Mouse (Mus musculus): ENCODE results near the gene Itpkb. TPM values are rescaled to one million over a fixed set of nuclear protein-coding genes. Genes with fewer than 3 reads are reported as not detected.

The Itpkb gene
- polyA plus RNA-seq, 1 experiment, result 12.4 TPM

DNA sequence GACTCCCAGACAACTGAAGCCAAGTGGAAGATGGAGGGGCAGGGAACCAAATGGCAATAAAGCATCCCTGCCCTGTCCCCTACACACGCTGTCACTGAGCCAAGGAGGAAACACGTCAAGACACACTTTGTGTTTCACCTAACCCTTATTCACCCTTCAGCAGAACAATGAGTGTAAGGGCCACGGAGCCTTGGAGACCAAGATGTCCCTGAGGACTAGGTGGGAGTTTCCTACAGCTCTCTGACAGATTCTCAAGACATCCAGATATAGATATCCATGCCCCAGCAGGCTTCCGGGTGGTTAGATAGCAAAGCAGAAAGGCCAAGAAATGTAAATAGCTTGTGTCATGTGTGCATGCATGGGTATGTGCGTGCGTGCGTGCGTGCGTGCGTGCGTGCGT, 63.6 kb downstream of the Itpkb start:
- TF ChIP-seq POLR2A (IDR thresholded peaks at IDR 0.05; ENCODE audit: insufficient read depth, low read length), result no peak
- no peak for TF ChIP-seq EP300 (IDR thresholded peaks at IDR 0.05; ENCODE audit: insufficient read depth, low read depth, low read length)
- TF ChIP-seq CTCF (IDR thresholded peaks at IDR 0.05; ENCODE audit: low read depth, low read length), result no peak
- H3K36me3 ChIP-seq (ENCODE audit: control insufficient read depth, insufficient read depth, low read length, poor library complexity, severe bottlenecking), result no peaks in the 10 kb centered on the region
- peaks cover 1% of the 10 kb centered on the region for H3K4me1 ChIP-seq (ENCODE audit: control insufficient read depth, insufficient read depth, low read length)
- no peak overlapping the region for H3K9ac ChIP-seq (ENCODE audit: low read depth, poor library complexity, severe bottlenecking)
- H3K27ac ChIP-seq (ENCODE audit: insufficient read depth, low read length), result no peak overlapping the region
- no peaks in the 10 kb centered on the region for H3K27me3 ChIP-seq (ENCODE audit: control insufficient read depth, insufficient read depth, low read length, poor library complexity, severe bottlenecking)
- no peak overlapping the region for H3K4me3 ChIP-seq (ENCODE audit: low read depth, low read length)
- H3K9me3 ChIP-seq (replicated peaks; ENCODE audit: control insufficient read depth, insufficient read depth, low read length, poor library complexity, severe bottlenecking), result no peaks in the 10 kb centered on the region

- Histone ChIP-seq H3K9me3 (replicated peaks; ENCODE audit: control insufficient read depth, insufficient read depth, low read length, poor library complexity, severe bottlenecking) (no peaks in the 10 kb centered on the region), H3K4me3 (ENCODE audit: low read depth, low read length) (no peak overlapping the region), H3K27me3 (ENCODE audit: control insufficient read depth, insufficient read depth, low read length, poor library complexity, severe bottlenecking) (no peaks in the 10 kb centered on the region), H3K4me1 (ENCODE audit: control insufficient read depth, insufficient read depth, low read length) (no peaks in the 10 kb centered on the region), H3K27ac (ENCODE audit: insufficient read depth, low read length) (no peak overlapping the region), H3K9ac (ENCODE audit: low read depth, poor library complexity, severe bottlenecking) (no peak overlapping the region), H3K36me3 (ENCODE audit: control insufficient read depth, insufficient read depth, low read length, poor library complexity, severe bottlenecking) (no peaks in the 10 kb centered on the region)
- TF ChIP-seq CTCF (IDR thresholded peaks at IDR 0.05; ENCODE audit: low read depth, low read length) (no peak), EP300 (IDR thresholded peaks at IDR 0.05; ENCODE audit: insufficient read depth, low read depth, low read length) (no peak), POLR2A (IDR thresholded peaks at IDR 0.05; ENCODE audit: insufficient read depth, low read length) (no peak)
Observed at GRCm38 (mm10) chr1:180397734-180398133, 67.4 kb downstream of the Itpkb start.

- no peaks in the 10 kb centered on the region for H3K9me3 ChIP-seq (replicated peaks; ENCODE audit: control insufficient read depth, insufficient read depth, low read length, poor library complexity, severe bottlenecking)
Observed at GRCm38 (mm10) chr1:180398446-180398845, 68.2 kb downstream of the Itpkb start.

DNA sequence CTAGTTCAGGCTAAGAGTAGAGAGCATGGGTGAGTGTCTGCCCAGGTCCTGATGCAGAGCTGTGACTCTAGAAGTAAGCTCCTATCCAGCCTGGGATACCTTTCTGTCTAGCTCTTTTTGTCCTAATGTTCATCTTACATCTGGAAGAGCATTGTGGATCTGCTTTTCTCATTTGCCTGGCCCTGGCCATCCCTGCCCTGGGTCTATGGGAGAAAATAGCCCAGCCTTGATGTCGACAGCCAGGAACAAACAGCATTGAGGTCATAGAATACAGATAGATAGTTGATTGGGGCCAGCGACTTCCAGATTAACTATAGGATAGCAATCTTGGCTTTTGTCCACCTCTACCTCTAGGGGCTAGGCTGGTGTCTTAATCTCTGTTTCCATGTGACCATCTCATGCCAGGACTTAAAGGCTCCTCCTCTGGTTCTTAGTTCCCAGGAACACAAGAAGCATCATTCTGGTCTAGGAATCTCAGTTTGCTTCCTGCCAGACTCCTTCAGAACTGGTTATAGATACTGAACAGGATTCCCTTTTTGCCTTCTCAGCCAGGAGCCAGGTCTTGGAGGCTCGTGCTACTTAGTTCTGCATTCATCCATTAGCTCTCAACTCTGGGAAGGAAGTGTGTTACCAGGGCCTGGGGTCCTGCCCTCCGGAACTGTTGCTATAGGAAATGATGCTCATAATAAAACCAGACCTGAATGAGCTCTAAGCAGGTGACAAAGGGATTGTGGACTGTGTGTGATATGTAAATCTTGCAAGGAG, 70.6 kb downstream of the Itpkb start:
- Histone ChIP-seq H3K27ac (ENCODE audit: insufficient read depth, low read length) (no peak overlapping the region), H3K4me1 (ENCODE audit: control insufficient read depth, insufficient read depth, low read length) (peaks cover 2% of the 10 kb centered on the region), H3K27me3 (ENCODE audit: control insufficient read depth, insufficient read depth, low read length, poor library complexity, severe bottlenecking) (no peaks in the 10 kb centered on the region), H3K4me3 (ENCODE audit: low read depth, low read length) (no peak overlapping the region), H3K9ac (ENCODE audit: low read depth, poor library complexity, severe bottlenecking) (no peak overlapping the region), H3K9me3 (replicated peaks; ENCODE audit: control insufficient read depth, insufficient read depth, low read length, poor library complexity, severe bottlenecking) (no peaks in the 10 kb centered on the region), H3K36me3 (ENCODE audit: control insufficient read depth, insufficient read depth, low read length, poor library complexity, severe bottlenecking) (no peaks in the 10 kb centered on the region)
- TF ChIP-seq CTCF (IDR thresholded peaks at IDR 0.05; ENCODE audit: low read depth, low read length) (no peak), POLR2A (IDR thresholded peaks at IDR 0.05; ENCODE audit: insufficient read depth, low read length) (no peak), EP300 (IDR thresholded peaks at IDR 0.05; ENCODE audit: insufficient read depth, low read depth, low read length) (no peak)

More at GRCm38 (mm10) chr1:180398446-180398845, 68.2 kb downstream of the Itpkb start:
- H3K27me3 ChIP-seq (ENCODE audit: control insufficient read depth, insufficient read depth, low read length, poor library complexity, severe bottlenecking), result no peaks in the 10 kb centered on the region
- H3K4me1 ChIP-seq (ENCODE audit: control insufficient read depth, insufficient read depth, low read length), result no peaks in the 10 kb centered on the region
- no peak overlapping the region for H3K4me3 ChIP-seq (ENCODE audit: low read depth, low read length)
- TF ChIP-seq POLR2A (IDR thresholded peaks at IDR 0.05; ENCODE audit: insufficient read depth, low read length), result no peak
- TF ChIP-seq EP300 (IDR thresholded peaks at IDR 0.05; ENCODE audit: insufficient read depth, low read depth, low read length), result no peak
- TF ChIP-seq CTCF (IDR thresholded peaks at IDR 0.05; ENCODE audit: low read depth, low read length), result no peak
- no peak overlapping the region for H3K27ac ChIP-seq (ENCODE audit: insufficient read depth, low read length)
- no peaks in the 10 kb centered on the region for H3K36me3 ChIP-seq (ENCODE audit: control insufficient read depth, insufficient read depth, low read length, poor library complexity, severe bottlenecking)
- H3K9ac ChIP-seq (ENCODE audit: low read depth, poor library complexity, severe bottlenecking), result no peak overlapping the region

- Histone ChIP-seq H3K4me3 (ENCODE audit: low read depth, low read length) (no peak overlapping the region), H3K9me3 (replicated peaks; ENCODE audit: control insufficient read depth, insufficient read depth, low read length, poor library complexity, severe bottlenecking) (no peaks in the 10 kb centered on the region), H3K27ac (ENCODE audit: insufficient read depth, low read length) (no peak overlapping the region), H3K4me1 (ENCODE audit: control insufficient read depth, insufficient read depth, low read length) (peaks cover 5% of the 10 kb centered on the region), H3K36me3 (ENCODE audit: control insufficient read depth, insufficient read depth, low read length, poor library complexity, severe bottlenecking) (no peaks in the 10 kb centered on the region), H3K9ac (ENCODE audit: low read depth, poor library complexity, severe bottlenecking) (no peak overlapping the region), H3K27me3 (ENCODE audit: control insufficient read depth, insufficient read depth, low read length, poor library complexity, severe bottlenecking) (no peaks in the 10 kb centered on the region)
- TF ChIP-seq CTCF (IDR thresholded peaks at IDR 0.05; ENCODE audit: low read depth, low read length) (no peak), POLR2A (IDR thresholded peaks at IDR 0.05; ENCODE audit: insufficient read depth, low read length) (no peak), EP300 (IDR thresholded peaks at IDR 0.05; ENCODE audit: insufficient read depth, low read depth, low read length) (no peak)
Observed at GRCm38 (mm10) chr1:180401725-180402124, 71.4 kb downstream of the Itpkb start.

DNA sequence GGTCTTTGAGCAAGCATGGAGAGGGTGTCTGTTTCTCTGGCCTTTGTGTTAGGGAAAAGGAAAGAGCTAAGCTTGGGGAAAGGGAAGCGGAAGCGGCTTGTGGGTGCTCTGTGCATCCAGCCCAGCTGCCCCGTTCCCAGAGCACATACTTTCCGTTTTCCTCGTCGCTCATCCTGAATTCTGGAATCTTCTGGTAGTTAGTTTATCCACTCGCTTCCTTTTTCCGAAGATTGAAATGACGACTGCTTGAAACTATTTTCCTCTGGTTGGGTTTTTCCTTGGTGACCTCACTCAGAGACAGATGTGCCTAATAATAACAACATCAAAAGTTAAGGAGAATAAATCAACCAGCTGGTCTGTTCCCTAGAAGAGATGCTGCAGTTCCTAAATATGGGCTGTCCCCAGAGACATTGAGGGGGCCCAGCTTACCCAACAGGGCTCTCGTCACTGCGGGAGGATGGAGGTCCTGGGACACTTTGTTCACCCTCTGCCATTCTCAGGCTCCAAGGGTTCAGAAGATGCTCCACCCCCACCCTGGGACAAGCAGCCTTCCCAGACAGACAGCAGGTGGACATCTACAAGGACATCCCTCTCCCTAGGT, 72.3 kb downstream of the Itpkb start:
- H3K4me1 ChIP-seq (ENCODE audit: control insufficient read depth, insufficient read depth, low read length), result peaks cover 5% of the 10 kb centered on the region
- no peak overlapping the region for H3K27ac ChIP-seq (ENCODE audit: insufficient read depth, low read length)
- H3K9ac ChIP-seq (ENCODE audit: low read depth, poor library complexity, severe bottlenecking), result no peak overlapping the region
- no peaks in the 10 kb centered on the region for H3K36me3 ChIP-seq (ENCODE audit: control insufficient read depth, insufficient read depth, low read length, poor library complexity, severe bottlenecking)
- no peaks in the 10 kb centered on the region for H3K9me3 ChIP-seq (replicated peaks; ENCODE audit: control insufficient read depth, insufficient read depth, low read length, poor library complexity, severe bottlenecking)
- H3K4me3 ChIP-seq (ENCODE audit: low read depth, low read length), result no peak overlapping the region
- no peaks in the 10 kb centered on the region for H3K27me3 ChIP-seq (ENCODE audit: control insufficient read depth, insufficient read depth, low read length, poor library complexity, severe bottlenecking)
- TF ChIP-seq POLR2A (IDR thresholded peaks at IDR 0.05; ENCODE audit: insufficient read depth, low read length) (no peak), EP300 (IDR thresholded peaks at IDR 0.05; ENCODE audit: insufficient read depth, low read depth, low read length) (no peak), CTCF (IDR thresholded peaks at IDR 0.05; ENCODE audit: low read depth, low read length) (no peak)
